Mouse (Mus musculus) embryonic facial prominence, embryonic 11.5 days (tissue): Measurements from ENCODE around the gene Fchsd2. TPM values are rescaled to one million over a fixed set of nuclear protein-coding genes. Genes with fewer than 3 reads are reported as not detected.

Source experiments
- ATAC-seq: fragments of 200-750 bp; cut with Nextera tagmentation; replicated peaks from 2 replicates; pipeline ENCODE4 v1.8.0; 2017; ENCODE audit warnings: low read depth; ENCODE audit not compliant: insufficient number of reproducible peaks, low FRiP score, low TSS enrichment
- DNase-seq: peaks from one replicate; pipeline ENCODE4 v3.0.0-alpha.2; 2015; ENCODE audit warnings: low spot score
- H3K27ac ChIP-seq: fragments of 300-500 bp; sonication (generic); replicated peaks from 2 replicates; pipeline ENCODE4 v1.5.1; 2014; ENCODE audit warnings: mild to moderate bottlenecking, low read depth, low read length, control low read depth
- H3K27me3 ChIP-seq: fragments of 300-500 bp; sonication (generic); 2 replicates; pipeline ENCODE4 v1.6.1; 2014; ENCODE audit warnings: mild to moderate bottlenecking, low read length, moderate library complexity, mixed read lengths; ENCODE audit not compliant: control insufficient read depth, insufficient read depth
- H3K36me3 ChIP-seq: fragments of 300-500 bp; sonication (generic); replicated peaks from 2 replicates; pipeline ENCODE4 v1.6.1; 2014; ENCODE audit warnings: low read depth, mild to moderate bottlenecking, low read length, moderate library complexity, mixed read lengths; ENCODE audit not compliant: control insufficient read depth, insufficient read depth
- H3K4me1 ChIP-seq: fragments of 300-500 bp; sonication (generic); 2 replicates; pipeline ENCODE4 v1.6.1; 2014; ENCODE audit warnings: low read length, mixed read lengths; ENCODE audit not compliant: control insufficient read depth, insufficient read depth
- H3K4me2 ChIP-seq: fragments of 300-500 bp; sonication (generic); 2 replicates; pipeline ENCODE4 v1.6.1; 2014; ENCODE audit warnings: low read depth, mild to moderate bottlenecking, control low read depth, low read length, moderate library complexity
- H3K4me3 ChIP-seq: fragments of 300-500 bp; sonication (generic); 2 replicates; pipeline ENCODE4 v1.5.1; 2014; ENCODE audit warnings: low read depth, low read length, control low read depth
- H3K9ac ChIP-seq: fragments of 300-500 bp; sonication (generic); replicated peaks from 2 replicates; pipeline ENCODE4 v1.6.1; 2014; ENCODE audit warnings: mild to moderate bottlenecking, control low read depth, low read length
- H3K9me3 ChIP-seq: fragments of 300-500 bp; sonication (generic); replicated peaks from 2 replicates; pipeline ENCODE4 v1.6.1; 2016; ENCODE audit warnings: mild to moderate bottlenecking, low read length, inconsistent platforms, mixed read lengths; ENCODE audit not compliant: control insufficient read depth
- whole genome bisulfite sequencing: fragments of 180-500 bp; shearing (Covaris S2); extraction: QIAGEN DNeasy Blood & Tissue Kit; methylation state at CpG from one replicate; pipeline ENCODE4 v1.1.7; 2014; 5-methylcytosine and 5-hydroxymethylcytosine counted together
- polyA plus RNA-seq: library from polyadenylated mRNA; unstranded; fragments of >200 nt; fragmentation: Nextera tagmentation; extraction: Ambion mirVana; gene quantifications from 2 replicates; pipeline ENCODE4 v1.2.1, GENCODE M21; 2014

The Fchsd2 gene
- polyA plus RNA-seq, 1 experiment from 2014 or later, result 23.9 TPM

DNA sequence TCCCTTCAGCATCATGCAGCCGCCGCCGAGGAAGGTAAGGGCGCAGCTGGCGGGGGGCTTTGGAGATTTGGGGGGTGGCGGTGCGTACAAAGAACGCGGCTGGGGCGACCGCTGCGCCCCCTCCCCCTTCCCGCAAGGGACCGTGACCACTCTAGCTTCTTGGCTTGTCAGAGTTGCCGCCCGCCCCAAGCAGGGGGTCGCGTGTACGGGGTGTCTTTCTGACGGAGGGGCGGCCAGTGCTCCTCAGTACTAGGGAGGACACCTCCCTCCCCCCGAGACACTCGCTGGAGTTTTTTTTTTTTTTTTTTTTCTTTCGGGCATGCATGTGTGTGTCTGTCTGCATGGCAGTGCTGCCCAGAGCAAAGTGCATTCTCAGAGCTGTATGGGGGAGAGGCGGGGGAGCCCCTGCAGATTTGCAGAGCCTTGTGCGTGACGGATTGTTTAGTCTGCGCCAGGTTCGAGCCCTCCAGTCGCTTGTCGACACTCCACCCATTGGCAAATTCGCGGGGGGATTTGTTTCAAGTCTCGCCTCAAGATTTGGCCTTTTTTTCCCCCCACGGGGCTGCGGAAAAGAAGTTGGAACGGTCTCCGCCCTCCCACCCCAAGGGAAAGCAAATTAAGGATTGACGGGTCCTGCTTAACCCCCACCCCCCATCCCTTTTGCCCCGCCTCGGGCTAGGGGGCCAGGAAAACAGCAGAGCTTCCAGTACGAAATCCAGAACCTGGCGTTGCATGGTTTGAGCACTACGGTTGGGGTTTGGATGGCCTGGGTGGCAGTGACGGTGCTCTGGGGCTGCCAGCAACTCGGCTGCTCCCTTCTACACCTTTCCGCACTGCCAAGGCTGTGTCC, 16.6 kb downstream of the Fchsd2 start:
- Histone ChIP-seq H3K27ac (peak overlapping the region; percentile 98), H3K27me3 (no peaks in the 10 kb centered on the region), H3K4me2 (peak overlapping the region; percentile 83), H3K4me3 (peak overlapping the region; percentile 64), H3K36me3 (no peaks in the 10 kb centered on the region), H3K9ac (peak overlapping the region; percentile 90), H3K9me3 (no peaks in the 10 kb centered on the region), H3K4me1 (no peaks in the 10 kb centered on the region)
- DNase-seq, result peak; percentile 52
- peak; percentile 36 for ATAC-seq
- 0% methylated on average over 45 of the region's 47 CpGs for WGBS

DNA sequence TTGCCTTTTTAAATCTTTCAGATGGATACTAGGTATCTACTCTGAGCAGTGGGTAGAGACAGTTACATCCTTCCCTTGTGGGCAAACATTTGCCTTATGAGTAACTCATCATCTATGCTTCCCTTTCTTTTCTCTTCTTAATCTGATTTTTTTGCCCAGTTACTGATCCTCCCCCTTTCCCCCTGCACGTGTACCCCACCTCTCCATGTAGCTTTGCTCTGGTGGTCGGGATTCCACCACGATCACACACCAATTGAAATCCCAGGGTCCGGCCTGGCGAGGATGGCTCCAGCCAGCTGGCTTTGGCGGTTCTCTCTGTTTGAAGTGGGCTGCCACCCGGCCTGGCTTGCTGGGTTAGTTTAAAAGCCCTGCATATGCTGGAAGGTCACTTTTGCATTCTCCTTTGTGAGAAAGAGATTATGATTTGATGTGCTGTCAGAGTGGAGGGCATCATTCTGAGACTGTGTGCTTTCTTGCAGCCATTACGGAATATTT, 17.2 kb downstream of the Fchsd2 start:
- H3K27me3 ChIP-seq, result no peaks in the 10 kb centered on the region
- 9% methylated on average over 8 of the region's 8 CpGs for WGBS
- ATAC-seq (no peak), DNase-seq (peak; percentile 17)
- H3K4me1 ChIP-seq, result no peaks in the 10 kb centered on the region
- peak overlapping the region; percentile 90 for H3K9ac ChIP-seq
- H3K4me3 ChIP-seq, result peak overlapping the region; percentile 64
- H3K9me3 ChIP-seq, result no peaks in the 10 kb centered on the region
- H3K36me3 ChIP-seq, result no peaks in the 10 kb centered on the region
- H3K27ac ChIP-seq, result peak overlapping the region; percentile 98; the same call in 1 of the 2 replicates
- peak overlapping the region; percentile 83 for H3K4me2 ChIP-seq

DNA sequence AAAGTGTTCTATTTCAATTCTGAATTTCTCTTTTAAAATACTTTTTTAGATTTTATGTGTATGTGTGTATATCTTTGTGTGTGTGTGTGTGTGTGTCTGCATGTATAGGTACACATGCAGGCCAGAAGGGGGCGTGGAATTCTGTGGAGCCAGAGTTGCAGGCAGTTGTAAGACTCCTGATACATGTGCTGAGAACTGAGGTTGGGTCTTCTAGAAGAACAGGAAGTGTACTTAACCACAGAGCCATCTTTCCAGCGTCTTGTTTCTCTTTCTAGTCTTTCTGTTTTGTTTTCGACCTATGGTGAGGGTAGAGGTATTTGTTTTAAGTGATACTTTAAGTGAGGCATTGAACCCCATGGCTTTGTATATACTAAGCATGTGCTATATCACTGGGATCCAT, 20.7 kb downstream of the Fchsd2 start:
- no peaks in the 10 kb centered on the region for H3K36me3 ChIP-seq
- H3K27ac ChIP-seq, result no peak overlapping the region
- WGBS, result 85% methylated on average over 3 of the region's 3 CpGs

DNA sequence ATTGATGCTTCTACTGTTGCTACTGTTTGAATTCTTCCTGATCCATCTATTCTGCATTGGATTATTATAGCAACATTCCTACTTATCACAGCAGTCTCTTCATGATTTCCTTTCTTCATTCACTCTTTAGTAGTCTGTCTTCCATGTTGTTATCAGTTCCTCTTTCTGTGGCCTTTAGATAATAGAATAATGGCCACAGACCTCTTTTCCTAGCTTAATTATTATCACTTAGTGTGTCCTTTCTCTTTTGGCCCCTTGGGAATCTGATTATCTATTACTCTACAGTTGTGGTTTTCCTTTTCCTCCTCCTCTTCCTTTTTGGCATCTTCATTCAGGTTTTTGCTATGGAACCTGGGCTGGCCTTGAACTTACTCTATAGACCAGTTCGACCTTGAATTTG, 21.7 kb downstream of the Fchsd2 start:
- Histone ChIP-seq H3K27ac (no peak overlapping the region), H3K9ac (no peak overlapping the region), H3K27me3 (no peaks in the 10 kb centered on the region), H3K36me3 (no peaks in the 10 kb centered on the region; the same call in 1 of the 2 replicates), H3K9me3 (no peaks in the 10 kb centered on the region), H3K4me1 (no peaks in the 10 kb centered on the region), H3K4me2 (no peak overlapping the region), H3K4me3 (no peak overlapping the region)
- WGBS, result 97% methylated on average over 1 of the region's 1 CpGs
- ATAC-seq (no peak), DNase-seq (no peak)

More for the DNA sequence above, 20.7 kb downstream of the Fchsd2 start:
- no peaks in the 10 kb centered on the region for H3K4me1 ChIP-seq
- H3K4me2 ChIP-seq, result no peak overlapping the region
- H3K9me3 ChIP-seq, result no peaks in the 10 kb centered on the region
- ATAC-seq, result no peak
- H3K4me3 ChIP-seq, result no peak overlapping the region
- H3K27me3 ChIP-seq, result no peaks in the 10 kb centered on the region
- no peak for DNase-seq
- no peak overlapping the region for H3K9ac ChIP-seq

DNA sequence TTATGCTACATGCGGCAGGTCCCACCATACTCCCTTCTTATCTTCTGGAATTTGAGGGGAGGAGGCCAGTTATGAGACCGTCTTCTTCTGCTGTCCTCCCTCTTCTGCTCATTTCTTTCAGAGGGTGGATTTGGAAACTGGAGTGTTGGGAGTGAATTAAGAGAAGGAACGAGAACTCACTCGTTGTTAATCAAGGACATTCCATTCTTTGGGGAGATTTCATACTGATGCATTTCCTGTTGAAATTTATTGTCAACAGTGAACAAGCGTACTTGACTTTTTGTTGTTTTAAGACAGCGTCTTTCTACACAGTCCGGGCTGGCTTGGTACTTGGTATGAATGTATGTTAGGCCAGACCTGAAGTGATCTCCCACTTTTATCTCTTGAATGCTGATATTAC, 26.7 kb downstream of the Fchsd2 start:
- no peak overlapping the region for H3K27ac ChIP-seq
- H3K36me3 ChIP-seq, result no peaks in the 10 kb centered on the region; the same call in 1 of the 2 replicates
- ATAC-seq, result no peak
- H3K27me3 ChIP-seq, result no peaks in the 10 kb centered on the region
- no peak overlapping the region for H3K4me2 ChIP-seq
- H3K4me1 ChIP-seq, result no peaks in the 10 kb centered on the region
- no peak overlapping the region for H3K9ac ChIP-seq
- WGBS, result 97% methylated on average over 7 of the region's 7 CpGs
- DNase-seq, result no peak
- H3K4me3 ChIP-seq, result no peak overlapping the region
- no peaks in the 10 kb centered on the region for H3K9me3 ChIP-seq

DNA sequence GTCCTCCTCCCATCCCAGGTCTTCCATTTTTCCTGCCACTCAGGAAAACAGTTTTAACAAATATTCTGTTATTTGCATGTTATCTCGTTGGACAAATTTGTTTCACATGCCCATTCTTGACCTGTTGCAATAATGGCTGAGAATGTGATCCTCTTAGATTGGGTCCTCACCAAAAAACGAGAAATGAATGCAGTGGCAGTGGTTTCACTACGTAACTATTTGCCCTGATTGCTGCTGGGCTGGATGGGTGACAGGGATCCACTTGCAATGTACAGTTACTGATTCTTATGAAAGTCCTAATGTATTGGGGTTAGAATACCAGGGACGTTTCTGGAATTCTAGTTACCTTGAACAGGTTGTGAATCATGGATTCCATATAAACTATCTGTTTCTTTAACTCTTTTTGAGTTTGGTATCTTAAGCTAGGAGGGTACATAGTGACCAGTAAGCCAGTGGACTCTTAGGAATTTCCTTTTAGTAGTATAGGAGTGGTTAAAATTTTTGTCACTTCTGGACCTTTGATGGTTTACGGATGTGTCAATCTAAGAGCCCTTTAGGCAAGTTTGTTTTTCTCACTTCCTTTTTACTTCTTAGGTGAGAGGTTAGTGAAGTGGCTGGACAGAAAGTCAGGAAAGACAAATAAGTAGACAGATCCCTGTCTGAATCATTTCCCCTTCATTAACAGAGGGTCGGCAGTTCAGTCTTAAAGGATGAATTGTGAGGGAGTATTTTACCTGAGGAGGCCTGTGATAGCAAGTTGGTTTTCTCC, 31.1 kb downstream of the Fchsd2 start:
- H3K36me3 ChIP-seq, result no peaks in the 10 kb centered on the region; the same call in 1 of the 2 replicates
- ATAC-seq, result no peak
- H3K27me3 ChIP-seq, result no peaks in the 10 kb centered on the region
- H3K27ac ChIP-seq, result no peak overlapping the region
- H3K4me1 ChIP-seq, result no peaks in the 10 kb centered on the region
- no peaks in the 10 kb centered on the region for H3K9me3 ChIP-seq
- no peak overlapping the region for H3K9ac ChIP-seq
- DNase-seq, result no peak
- WGBS, result 79% methylated on average over 6 of the region's 6 CpGs
- no peak overlapping the region for H3K4me3 ChIP-seq
- H3K4me2 ChIP-seq, result no peak overlapping the region

DNA sequence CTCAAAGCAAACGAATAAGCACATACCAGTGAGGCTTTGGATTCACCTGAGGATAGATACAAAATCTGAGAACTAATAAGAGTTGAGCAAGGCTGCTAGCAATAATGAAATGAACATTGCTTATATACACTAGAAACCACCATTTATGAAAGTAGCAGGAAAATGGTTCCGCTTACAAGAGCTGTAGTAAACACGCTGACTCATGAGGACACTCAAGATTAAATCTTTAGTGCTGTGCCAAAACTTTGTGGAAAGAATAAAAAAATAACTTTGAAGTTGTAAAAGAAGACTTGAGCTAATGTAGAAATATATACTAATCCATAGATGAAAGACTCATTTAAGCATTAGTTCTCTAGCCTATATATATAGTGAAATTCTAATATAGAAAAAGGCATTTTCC, 35.1 kb downstream of the Fchsd2 start:
- Histone ChIP-seq H3K9me3 (no peaks in the 10 kb centered on the region), H3K4me3 (no peak overlapping the region), H3K4me2 (no peak overlapping the region), H3K27me3 (no peaks in the 10 kb centered on the region), H3K36me3 (no peaks in the 10 kb centered on the region), H3K9ac (no peak overlapping the region), H3K27ac (no peak overlapping the region), H3K4me1 (no peaks in the 10 kb centered on the region)
- ATAC-seq (no peak), DNase-seq (no peak)
- 91% methylated on average over 3 of the region's 3 CpGs for WGBS

DNA sequence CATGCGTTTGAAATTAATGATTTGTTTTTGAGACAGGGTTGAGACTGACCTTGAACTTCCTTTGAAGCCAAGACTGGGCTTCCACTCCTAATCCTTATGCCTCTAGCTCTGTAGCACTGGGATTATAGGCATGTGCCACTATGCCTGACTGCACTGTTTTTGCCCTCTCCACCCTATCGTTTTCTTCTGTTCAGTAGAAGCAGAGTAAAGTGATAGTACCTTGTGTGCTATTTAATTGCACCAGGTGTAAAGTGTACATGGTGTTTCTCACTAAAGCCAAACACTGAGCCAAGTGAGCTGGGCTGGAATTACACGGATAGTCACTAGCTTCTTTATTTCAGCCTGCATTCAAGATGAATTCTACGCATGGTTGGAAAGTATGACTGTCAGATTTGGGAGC, 35.9 kb downstream of the Fchsd2 start:
- H3K36me3 ChIP-seq, result no peaks in the 10 kb centered on the region
- no peaks in the 10 kb centered on the region for H3K27me3 ChIP-seq
- no peaks in the 10 kb centered on the region for H3K4me1 ChIP-seq
- 76% methylated on average over 4 of the region's 4 CpGs for WGBS
- H3K27ac ChIP-seq, result no peak overlapping the region
- no peak overlapping the region for H3K9ac ChIP-seq
- no peaks in the 10 kb centered on the region for H3K9me3 ChIP-seq
- no peak overlapping the region for H3K4me3 ChIP-seq
- ATAC-seq, result no peak
- DNase-seq, result no peak
- H3K4me2 ChIP-seq, result no peak overlapping the region
